Mouse (Mus musculus): ENCODE measurements around the gene Gm5416.
"Not testable (repeated sequence)": the region's sequence is repeated elsewhere in the genome, so short reads cannot be mapped to it uniquely, and the experiment has no call there.

Gm5416 gene

GRCm38 (mm10) chr16:36209967-36210453, at the start of gene Gm5416:
Gm5416 (plus strand) TSS chr16:36210403.
- no peak for DNase-seq (ENCODE audit: low read depth, low spot score)

GRCm38 (mm10) chr16:36167841-36168240, 42.4 kb upstream of the Gm5416 start:
- DNase-seq (ENCODE audit: low read depth, low spot score): not testable (repeated sequence)

- no peak for DNase-seq (ENCODE audit: low read depth, low spot score)
These were observed 34.1 kb upstream of the Gm5416 start for GRCm38 (mm10) chr16:36176108-36176507.

- no peak for DNase-seq (ENCODE audit: low read depth, low spot score)
These were observed 30.3 kb upstream of the Gm5416 start for GRCm38 (mm10) chr16:36179910-36180309.

GRCm38 (mm10) chr16:36183912-36184311, 26.3 kb upstream of the Gm5416 start, which contains the start of gene Gm5483:
Gm5483 (plus strand) TSS chr16:36184212.
- DNase-seq (ENCODE audit: low read depth, low spot score): not testable (repeated sequence)

GRCm38 (mm10) chr16:36199226-36199625, 11.0 kb upstream of the Gm5416 start:
- DNase-seq (ENCODE audit: low read depth, low spot score): no peak

GRCm38 (mm10) chr16:36203846-36204245, 6.4 kb upstream of the Gm5416 start:
- DNase-seq (ENCODE audit: low read depth, low spot score): no peak

GRCm38 (mm10) chr16:36205684-36206083, 4.5 kb upstream of the Gm5416 start:
- not testable (repeated sequence) for DNase-seq (ENCODE audit: low read depth, low spot score)

GRCm38 (mm10) chr16:36221168-36221567, 11.0 kb downstream of the Gm5416 start, which contains the start of gene 2010005H15Rik:
2010005H15Rik (plus strand) TSS chr16:36221468.
- DNase-seq (ENCODE audit: low read depth, low spot score): not testable (repeated sequence)

GRCm38 (mm10) chr16:36260585-36260984, 50.4 kb downstream of the Gm5416 start:
- not testable (repeated sequence) for DNase-seq (ENCODE audit: low read depth, low spot score)
